Mouse (Mus musculus) right cerebral cortex, postnatal 4 days (tissue): ENCODE measurements at regions not wholly inside any gene's neighbourhood (a gene's known extent, or its start where the extent isn't known, plus 50 kb on each side); places are given as distances from the start of the nearest gene placed in this dataset.

Experiments
- DNase-seq: peaks from one replicate; pipeline ENCODE4 v3.0.0-alpha.2; 2022

- no peak for DNase-seq
Observed at GRCm38 (mm10) chr11:38886466-38886865, 1650.7 kb upstream of the Tenm2 start.

GRCm38 (mm10) chr11:38861622-38862345 is 1626.0 kb upstream of the Tenm2 start:
- DNase-seq = no peak

DNA sequence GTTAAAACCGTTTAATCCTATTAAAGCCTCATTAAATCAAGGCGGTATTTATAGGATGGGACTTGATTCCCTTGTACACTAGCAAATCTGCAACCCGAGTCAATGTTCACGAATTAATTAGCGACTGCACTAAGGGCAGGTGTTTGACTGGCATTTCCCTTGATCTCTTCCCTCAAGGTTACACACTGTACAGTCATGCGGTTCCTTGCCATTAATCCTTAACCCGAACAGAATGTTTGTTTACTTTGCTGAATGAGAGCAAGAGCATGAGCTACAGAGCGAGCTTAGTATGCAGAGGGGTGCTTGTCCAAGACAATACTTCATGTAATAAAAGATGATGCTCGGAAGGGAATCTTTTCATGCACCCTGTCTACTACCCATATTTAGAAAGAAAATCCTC is 1620.9 kb upstream of the Tenm2 start:
- DNase-seq = no peak

DNA sequence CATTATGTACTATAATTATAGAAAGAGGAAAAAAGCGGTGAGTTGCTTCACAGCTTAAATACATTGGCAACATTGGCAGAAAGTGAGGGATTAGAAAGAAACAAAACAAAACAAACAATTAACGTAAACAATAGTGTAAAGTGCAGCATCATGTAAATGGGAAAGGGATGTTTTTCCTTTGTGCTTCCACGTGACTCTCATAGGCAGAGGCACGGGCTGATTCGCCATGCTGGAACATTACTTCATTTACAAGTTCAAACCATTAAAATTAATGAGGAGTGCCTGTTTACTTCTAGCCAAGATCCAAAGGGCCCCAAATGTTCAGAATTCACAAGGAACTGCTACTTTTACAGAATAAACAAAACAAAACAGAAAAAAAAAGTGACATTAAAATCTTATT is 1593.4 kb upstream of the Tenm2 start:
- DNase-seq = no peak

DNA sequence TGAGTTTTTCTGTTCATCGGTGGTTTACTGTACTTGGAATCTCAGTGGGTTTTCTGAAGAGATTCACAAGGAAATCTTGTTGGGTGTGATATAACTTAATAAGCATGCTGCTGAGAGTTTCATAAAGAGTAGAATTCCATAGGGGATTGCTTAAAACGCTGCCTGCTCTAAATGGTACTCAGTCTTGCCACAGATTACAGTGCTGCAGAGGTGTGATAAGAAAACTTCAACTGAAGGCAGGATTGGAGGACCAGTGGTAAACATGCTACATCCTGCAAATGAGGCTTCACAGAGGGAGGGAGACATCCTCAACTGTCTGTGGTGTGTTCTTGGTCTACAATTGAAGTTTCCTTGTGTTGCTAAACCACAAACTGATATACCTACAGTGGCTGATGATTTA is 1592.6 kb upstream of the Tenm2 start:
- no peak for DNase-seq

DNA sequence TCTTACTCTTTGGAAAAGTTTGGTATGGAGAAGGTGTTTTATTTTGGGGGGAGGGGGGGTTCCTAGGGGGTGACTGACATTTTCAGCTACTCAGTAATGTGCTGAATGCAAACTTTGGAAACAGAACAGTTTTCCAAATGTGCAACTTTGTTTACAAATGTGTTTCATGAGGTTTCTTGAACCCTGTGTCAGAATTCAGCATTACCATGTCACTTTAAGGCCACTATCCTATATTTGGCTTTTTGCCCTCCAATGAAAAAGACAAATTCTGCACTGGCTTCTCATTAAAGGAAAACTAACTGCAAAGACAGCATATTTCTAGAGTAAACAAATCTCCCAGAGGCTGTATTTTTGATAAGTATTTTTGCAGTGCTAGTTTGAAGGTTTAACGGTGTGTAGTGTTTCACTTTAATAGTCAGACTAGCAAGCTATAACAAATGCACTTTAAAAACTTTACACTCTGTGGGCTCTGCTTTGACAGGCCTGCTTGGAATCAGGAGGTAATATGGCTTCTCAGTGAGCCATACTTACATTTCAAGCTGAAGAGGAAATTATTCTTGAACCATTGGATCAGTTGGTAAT is 1589.5 kb upstream of the Tenm2 start:
- no peak for DNase-seq

DNA sequence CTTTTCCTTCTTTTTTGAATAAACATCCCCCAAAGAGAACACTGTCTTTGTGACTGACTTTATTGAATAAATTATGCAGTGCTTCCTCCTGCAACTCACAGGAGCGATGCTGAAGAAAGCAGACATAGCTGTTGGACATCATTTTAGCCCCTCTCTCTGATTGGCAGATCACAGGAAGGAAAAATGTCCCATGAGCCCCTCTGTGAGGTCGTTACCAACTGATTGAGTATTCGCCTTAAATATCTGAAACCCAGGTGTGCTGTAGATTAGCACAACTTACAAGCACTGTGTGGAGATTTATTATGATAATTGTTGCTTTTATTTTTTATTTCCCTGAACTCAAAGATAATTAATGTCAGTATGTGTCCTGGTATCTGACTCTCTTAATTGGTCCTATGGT is 1582.4 kb upstream of the Tenm2 start:
- DNase-seq = no peak

- DNase-seq = peak; percentile 2
Observed at GRCm38 (mm10) chr11:38783548-38783947, 1547.8 kb upstream of the Tenm2 start.

GRCm38 (mm10) chr11:38779585-38779984 is 1543.8 kb upstream of the Tenm2 start:
- DNase-seq = no peak

- no peak for DNase-seq
Observed at GRCm38 (mm10) chr11:38762241-38762640, 1526.5 kb upstream of the Tenm2 start.

DNA sequence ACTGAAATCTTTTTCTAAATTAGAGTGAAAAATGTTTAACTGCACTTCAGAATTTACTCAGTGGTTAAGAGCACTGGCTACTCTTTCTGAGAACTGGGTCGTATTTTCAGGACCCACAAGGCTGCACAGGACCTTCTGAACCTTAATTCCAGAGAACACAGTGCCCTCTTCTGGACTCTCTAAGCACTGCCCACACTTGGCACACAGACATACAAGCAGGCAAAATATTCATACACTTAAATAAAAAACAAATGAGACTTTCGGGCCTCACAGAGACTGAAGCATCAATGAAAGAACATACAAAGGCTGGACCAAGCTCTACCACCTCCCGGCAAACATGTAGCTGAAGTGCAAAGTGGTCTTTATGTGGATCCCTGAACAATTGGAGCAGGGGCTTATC is 1511.8 kb upstream of the Tenm2 start:
- peak; percentile 10 for DNase-seq

- no peak for DNase-seq
Observed at GRCm38 (mm10) chr11:38729101-38729500, 1493.3 kb upstream of the Tenm2 start.

DNA sequence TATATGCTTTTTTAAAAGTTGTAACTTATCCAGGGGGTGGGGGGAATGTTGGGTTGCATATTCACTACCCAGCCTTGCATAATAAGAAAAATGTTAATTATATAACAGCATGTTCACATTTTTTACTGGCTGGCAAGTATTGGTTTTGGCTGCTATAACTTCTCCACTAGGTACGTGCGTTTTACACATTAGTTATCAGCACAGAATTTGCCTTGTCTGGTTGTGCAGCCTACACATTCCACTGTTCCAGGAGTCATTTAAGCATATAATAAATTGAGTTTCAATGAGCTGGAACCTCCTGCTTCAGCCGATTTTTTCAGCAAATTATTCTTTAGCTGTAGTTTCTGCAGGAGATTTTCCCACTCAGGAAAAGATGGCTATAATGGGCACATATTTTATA is 1479.9 kb upstream of the Tenm2 start:
- no peak for DNase-seq

DNA sequence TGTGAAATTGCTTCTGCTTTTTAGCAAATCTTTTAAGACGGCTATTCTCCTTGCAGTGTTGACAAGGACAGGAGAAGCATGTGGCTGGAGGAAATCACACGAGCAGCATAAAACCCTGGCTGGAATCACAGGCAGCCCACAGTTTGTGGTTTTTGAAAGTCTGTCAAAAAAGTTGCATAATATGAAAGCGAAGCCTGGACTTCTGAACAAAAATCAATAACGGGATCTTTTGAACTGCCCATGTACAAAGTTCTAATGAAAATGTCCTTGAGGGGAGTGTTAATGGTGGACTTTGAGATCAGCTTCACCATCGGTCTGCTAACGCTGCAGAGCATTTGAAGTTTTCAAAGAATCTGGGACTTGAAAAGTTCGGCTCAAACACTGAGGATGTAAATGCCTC is 1445.5 kb upstream of the Tenm2 start:
- DNase-seq = no peak

DNA sequence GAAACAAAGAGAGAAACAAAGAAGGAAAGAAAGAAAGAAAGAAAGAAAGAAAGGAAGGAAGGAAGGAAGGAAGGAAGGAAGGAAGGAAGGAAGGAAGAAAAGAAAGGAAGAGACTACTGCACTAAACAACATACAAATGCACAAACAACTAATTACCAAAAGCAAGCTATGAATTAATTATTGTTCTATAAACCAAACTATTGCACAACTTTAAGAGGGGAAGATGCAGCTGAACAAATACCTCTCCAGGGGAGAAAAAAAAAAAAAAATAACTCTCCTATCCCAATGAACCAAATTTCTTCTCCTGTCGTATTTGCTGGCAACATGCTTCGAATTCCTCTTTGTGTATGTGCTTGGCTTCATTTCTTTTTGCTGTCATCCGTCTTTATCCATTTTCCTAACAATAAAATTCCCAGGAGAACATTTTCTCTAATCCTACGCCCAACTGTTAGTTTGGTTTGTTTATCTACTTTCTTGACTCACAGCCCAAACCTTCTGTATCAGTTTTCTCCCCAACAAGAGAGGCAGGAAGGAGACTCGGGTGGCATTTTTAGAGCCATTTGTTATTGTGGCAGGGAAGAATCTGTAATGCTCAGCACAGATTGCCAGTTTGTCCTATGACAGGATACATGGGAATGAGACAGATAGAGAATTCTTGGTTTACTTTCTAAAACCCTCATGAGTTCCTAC is 1437.7 kb upstream of the Tenm2 start:
- no peak for DNase-seq
